Mouse (Mus musculus): ENCODE data around the gene Arvcf.

DNA sequence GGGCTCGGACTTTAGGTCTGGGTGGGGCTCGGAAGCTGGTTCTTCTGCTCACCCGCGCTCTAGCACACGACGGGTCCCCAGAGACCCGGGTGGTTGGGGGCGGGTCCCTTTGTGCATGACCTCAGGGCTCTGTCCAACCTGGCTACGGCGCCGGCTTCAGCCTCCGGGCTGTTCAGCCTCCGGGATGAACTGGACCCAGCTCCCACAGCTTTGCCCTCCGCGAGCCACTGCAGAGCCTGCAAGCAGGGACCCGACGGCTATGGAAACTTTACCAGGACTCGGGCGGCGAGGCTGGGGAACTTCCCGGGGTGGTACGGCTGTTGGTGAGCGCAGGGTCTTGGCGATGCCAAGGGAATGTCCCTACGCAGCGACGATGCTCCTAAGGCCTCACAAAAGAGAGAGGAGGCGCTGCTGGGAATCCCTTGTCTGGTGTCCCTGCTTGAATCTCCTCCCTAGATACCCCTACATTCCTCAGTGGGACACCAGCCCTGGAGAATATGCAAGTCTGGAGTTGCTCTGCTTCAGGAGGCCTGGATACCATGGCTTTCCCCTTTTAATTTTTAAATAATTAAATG lies 706 bp downstream of the Arvcf start:
- TF ChIP-seq CTCF (IDR thresholded peaks at IDR 0.05; ENCODE audit: borderline replicate concordance, control insufficient read depth, extremely low read depth, insufficient read depth, low read length, poor library complexity), result no peak
- TF ChIP-seq POLR2A (IDR thresholded peaks at IDR 0.05; ENCODE audit: control insufficient read depth, extremely low read depth, insufficient read depth, low read length, poor library complexity), result no peak
